Mouse (Mus musculus) heart, postnatal 25 days (tissue): ENCODE data around the gene Olfr20. TPM values are rescaled to one million over a fixed set of nuclear protein-coding genes. Genes with fewer than 3 reads are reported as not detected.
"Not testable (repeated sequence)": the region's sequence is repeated elsewhere in the genome, so short reads cannot be mapped to it uniquely, and the experiment has no call there.

Source experiments
- DNase-seq: peaks from one replicate; pipeline ENCODE4 v3.0.0; 2022; ENCODE audit warnings: low spot score
- intact Hi-C: fragments of 180-260 bp; cut with DNase I; formaldehyde crosslinking; loops from one replicate; pipeline ENCODE4 v1.15.1; 2025
- total RNA-seq, 2 experiments: library from RNA; stranded (reverse); gene quantifications; 2 replicates each; pipeline ENCODE4 v1.2.3; 2021

The Olfr20 gene
- total RNA-seq: not detected

- no peak for DNase-seq
- intact Hi-C loops: no loop called here
These were observed at the start of gene Olfr20 for GRCm38 (mm10) chr11:73350483-73350882. Olfr20 (plus strand) TSS chr11:73350783.

- intact Hi-C loops: no loop called here
- DNase-seq: no peak
These were observed 47.5 kb upstream of the Olfr20 start for GRCm38 (mm10) chr11:73303123-73303522.

GRCm38 (mm10) chr11:73315961-73316360 is 34.6 kb upstream of the Olfr20 start:
- intact Hi-C loops: no loop called here

GRCm38 (mm10) chr11:73318581-73318980 is 32.0 kb upstream of the Olfr20 start:
- intact Hi-C loops, DNase-seq: not testable (repeated sequence)

More at GRCm38 (mm10) chr11:73315961-73316360, 34.6 kb upstream of the Olfr20 start:
- no peak for DNase-seq

- DNase-seq: not testable (repeated sequence)
These were observed 29.5 kb upstream of the Olfr20 start for GRCm38 (mm10) chr11:73321064-73321463.

GRCm38 (mm10) chr11:73323906-73324830 is 26.4 kb upstream of the Olfr20 start:
- intact Hi-C loops: no loop called here

More at GRCm38 (mm10) chr11:73321064-73321463, 29.5 kb upstream of the Olfr20 start:
- intact Hi-C loops: not testable (repeated sequence)

GRCm38 (mm10) chr11:73326485-73326886 is 24.1 kb upstream of the Olfr20 start:
- no peak for DNase-seq
- intact Hi-C loops: no loop called here

More at GRCm38 (mm10) chr11:73323906-73324830, 26.4 kb upstream of the Olfr20 start:
- no peak for DNase-seq

- intact Hi-C loops: no loop called here
- no peak for DNase-seq
These were observed 23.2 kb upstream of the Olfr20 start for GRCm38 (mm10) chr11:73327361-73327760.

GRCm38 (mm10) chr11:73329442-73329841 is 21.1 kb upstream of the Olfr20 start, which contains the start of the genes Aspa, Gm49340 and Spata22:
Aspa (minus strand) TSS chr11:73329596.
Gm49340 (plus strand) TSS chr11:73329741.
Spata22 (plus strand) TSS chr11:73329741.
- DNase-seq: no peak

GRCm38 (mm10) chr11:73333357-73333756 is 17.2 kb upstream of the Olfr20 start:
- no peak for DNase-seq
- intact Hi-C loops: no loop called here

More at GRCm38 (mm10) chr11:73329442-73329841, 21.1 kb upstream of the Olfr20 start, which contains the start of the genes Aspa, Gm49340 and Spata22:
- intact Hi-C loops: no loop called here

GRCm38 (mm10) chr11:73336919-73337318 is 13.7 kb upstream of the Olfr20 start:
- intact Hi-C loops: no loop called here
- DNase-seq: no peak

GRCm38 (mm10) chr11:73370946-73371345 is 20.4 kb downstream of the Olfr20 start, which contains the start of gene Olfr376:
Olfr376 (plus strand) TSS chr11:73371246.
- intact Hi-C loops: no loop called here
- no peak for DNase-seq

GRCm38 (mm10) chr11:73395374-73395773 is 44.8 kb downstream of the Olfr20 start:
- intact Hi-C loops: no loop called here
- DNase-seq: no peak

GRCm38 (mm10) chr11:73399514-73399913 is 48.9 kb downstream of the Olfr20 start, which contains the start of gene Olfr1:
Olfr1 (minus strand) TSS chr11:73399614.
- intact Hi-C loops: no loop called here

More at GRCm38 (mm10) chr11:73399514-73399913, 48.9 kb downstream of the Olfr20 start, which contains the start of gene Olfr1:
- no peak for DNase-seq

Other genes with a start within 250 kb of the Olfr20 start
- gene Haspin, start 212.5 kb upstream of the Olfr20 start, total RNA-seq: under 1 TPM; 0.17 to 0.34 TPM
- 10 to 100 TPM; 13.0 to 13.3 TPM for gene P2rx5, start 190.4 kb upstream of the Olfr20 start, total RNA-seq
- gene Emc6, start 173.7 kb upstream of the Olfr20 start, total RNA-seq: 10 to 100 TPM; 78.3 to 84.4 TPM
- 10 to 100 TPM; 45.9 to 50.0 TPM for gene Tax1bp3, start 173.7 kb upstream of the Olfr20 start, total RNA-seq
- 10 to 100 TPM; 12.1 to 14.3 TPM for gene Ctns, start 151.7 kb upstream of the Olfr20 start, total RNA-seq
- gene Shpk, start 151.3 kb upstream of the Olfr20 start, total RNA-seq: 1 to 10 TPM; 1.4 TPM
- gene Trpv1, start 116.5 kb upstream of the Olfr20 start, total RNA-seq: not detected
- under 1 TPM; 0.03 to 0.05 TPM for gene Trpv3, start 83.4 kb upstream of the Olfr20 start, total RNA-seq
- 1 to 10 TPM; 1.3 to 1.4 TPM for gene Aspa, start 21.2 kb upstream of the Olfr20 start, total RNA-seq
- not detected for gene Gm49340, start 21.0 kb upstream of the Olfr20 start, total RNA-seq
- not detected for gene Spata22, start 21.0 kb upstream of the Olfr20 start, total RNA-seq
- not detected for gene Olfr376, start 20.5 kb downstream of the Olfr20 start, total RNA-seq
- not detected for gene Olfr1, start 48.8 kb downstream of the Olfr20 start, total RNA-seq
- gene Olfr378, start 77.7 kb downstream of the Olfr20 start, total RNA-seq: not detected
- not detected for gene Olfr380, start 106.7 kb downstream of the Olfr20 start, total RNA-seq
- gene Olfr381, start 140.8 kb downstream of the Olfr20 start, total RNA-seq: not detected
- not detected for gene Olfr382, start 166.4 kb downstream of the Olfr20 start, total RNA-seq
- gene Olfr385, start 242.2 kb downstream of the Olfr20 start, total RNA-seq: not detected
- not detected for gene Olfr384, start 247.8 kb downstream of the Olfr20 start, total RNA-seq